Mouse (Mus musculus) regulatory T cell (primary cell): ENCODE results near the gene Gm15262.
"Not testable (repeated sequence)": the region's sequence is repeated elsewhere in the genome, so short reads cannot be mapped to it uniquely, and the experiment has no call there.

Experiments used
- in situ Hi-C: fragments of 300-600 bp; cut with MboI, MseI; formaldehyde crosslinking; loops from one replicate; pipeline ENCODE4 v1.15.1; 2025; ENCODE audit warnings: high pct_unique_total_duplicates

Gm15262 gene

DNA sequence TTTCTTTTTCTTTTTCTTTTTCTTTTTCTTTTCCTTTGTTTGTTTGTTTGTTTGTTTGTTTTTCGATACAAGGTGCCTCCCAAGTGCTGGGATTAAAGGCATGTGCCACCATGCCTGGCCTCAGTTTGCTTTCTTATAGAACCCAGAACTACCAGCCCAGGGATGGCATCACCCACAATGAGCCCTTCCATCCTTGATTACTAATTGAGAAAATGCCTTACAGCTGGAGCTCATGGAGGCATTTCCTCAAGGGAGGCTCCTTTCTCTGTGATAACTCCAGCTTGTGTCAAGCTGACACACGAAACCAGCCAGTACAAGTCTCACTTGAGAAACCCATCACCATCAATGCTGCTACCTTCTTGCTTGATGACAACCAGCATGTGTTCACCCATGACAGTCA is at the start of gene Gm15262:
Gene Gm15262, plus strand, starts transcription at position 301 of the 400 bp plus-strand sequence.
- in situ Hi-C loops, result not testable (repeated sequence)

GRCm38 (mm10) chrX:161308131-161308530 is 20.9 kb downstream of the Gm15262 start:
- in situ Hi-C loops, result no loop called here

DNA sequence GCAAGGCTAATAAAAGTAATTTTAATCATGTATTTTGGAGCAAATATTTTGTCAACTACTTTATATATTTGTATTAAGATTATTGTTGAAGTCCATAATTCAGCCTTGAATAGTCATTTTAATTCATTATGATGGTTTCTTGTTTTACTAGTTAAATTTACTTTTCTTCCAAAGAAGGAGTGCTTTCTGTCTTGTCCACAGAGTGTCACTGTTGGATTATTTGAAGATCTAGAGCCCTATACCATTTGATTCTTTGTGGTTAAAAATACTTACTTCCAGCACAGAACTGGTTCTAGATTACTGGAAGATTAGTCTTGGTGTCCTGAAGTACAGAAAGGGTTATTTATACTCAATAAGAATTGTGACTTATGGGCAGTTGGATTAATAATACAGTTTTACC is 29.2 kb downstream of the Gm15262 start:
- in situ Hi-C loops, result no loop called here

DNA sequence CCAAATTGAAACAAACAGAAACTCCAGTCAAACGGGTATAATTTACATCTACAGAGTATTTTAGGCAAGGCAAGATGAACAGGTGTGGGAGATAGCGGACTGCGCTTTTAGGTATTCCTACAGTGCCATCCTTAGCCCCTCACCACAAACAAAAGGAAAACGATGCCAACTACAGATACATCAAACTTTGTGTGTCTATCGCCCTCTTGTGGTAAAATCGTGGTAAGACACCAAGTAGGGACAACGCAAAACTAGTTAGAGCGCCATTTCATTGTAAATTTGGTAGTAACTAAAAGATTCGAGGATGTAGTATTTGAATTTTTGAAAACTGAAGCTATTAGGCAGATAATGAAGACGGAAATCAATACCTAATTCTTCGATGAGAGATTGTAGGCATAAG is 83.7 kb downstream of the Gm15262 start:
- in situ Hi-C loops, result no loop called here

DNA sequence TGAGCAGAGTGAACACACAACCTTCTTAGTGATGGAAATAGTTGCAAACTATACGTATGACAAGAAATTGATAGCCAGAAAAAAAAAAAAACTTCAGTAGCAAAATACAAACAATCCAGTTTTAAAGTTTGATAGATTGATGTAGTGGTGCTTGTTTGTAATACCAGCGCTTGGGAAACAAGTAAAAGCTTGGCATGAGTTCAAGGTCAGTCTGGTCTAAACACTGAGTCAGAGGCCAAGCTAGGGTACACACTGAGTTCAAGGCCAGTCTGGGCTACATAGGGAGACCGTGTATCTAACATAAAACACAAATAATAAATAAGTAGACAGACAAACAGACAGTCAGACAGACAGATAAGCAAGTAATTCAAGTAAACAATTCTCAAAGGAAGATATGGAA is 84.2 kb downstream of the Gm15262 start:
- in situ Hi-C loops, result no loop called here

DNA sequence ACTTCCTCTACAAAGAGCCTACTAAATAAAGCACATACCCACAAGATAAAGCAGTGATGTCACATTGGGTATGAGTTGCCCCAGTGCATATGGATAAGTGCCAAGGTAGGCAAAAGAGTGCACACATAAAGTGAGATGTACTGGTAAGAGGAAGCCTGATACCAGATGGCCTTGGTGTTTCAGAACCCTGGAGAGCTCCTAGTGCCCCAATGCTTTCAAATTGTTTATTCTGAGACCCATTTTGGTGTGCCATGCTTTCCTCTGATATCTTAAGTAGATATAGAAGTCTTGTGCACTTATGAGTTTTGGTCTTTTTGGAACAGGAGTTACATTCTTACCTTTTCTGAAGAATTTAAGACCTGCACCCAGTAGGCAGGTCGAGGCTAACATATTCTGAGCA is 88.3 kb downstream of the Gm15262 start:
- in situ Hi-C loops, result no loop called here

- in situ Hi-C loops, result no loop called here
These were observed 98.5 kb downstream of the Gm15262 start for GRCm38 (mm10) chrX:161385791-161386190.

DNA sequence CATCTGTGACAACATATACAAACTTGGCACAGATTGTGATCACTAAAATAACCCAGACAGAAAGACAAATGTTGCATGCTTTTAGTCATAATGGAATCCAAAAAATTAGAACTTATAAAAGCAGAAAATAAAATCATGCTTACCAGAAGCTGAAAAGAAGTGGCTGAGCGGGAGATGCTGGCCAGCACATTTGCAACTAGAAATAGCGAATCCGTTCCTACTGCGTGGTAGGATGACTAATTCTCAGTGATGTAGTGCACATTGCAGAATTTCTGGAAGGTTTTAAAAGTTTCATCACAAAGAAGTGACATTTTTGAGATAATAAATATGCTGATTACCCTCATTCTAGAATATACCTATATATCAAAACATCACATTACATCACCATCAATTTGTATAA is 100.7 kb downstream of the Gm15262 start:
- in situ Hi-C loops, result no loop called here

GRCm38 (mm10) chrX:161399110-161399509 is 111.9 kb downstream of the Gm15262 start:
- in situ Hi-C loops, result loop anchor here (5.0 kb wide), 1 partner anchor 428 kb away; no protein-coding TSS in a partner anchor

DNA sequence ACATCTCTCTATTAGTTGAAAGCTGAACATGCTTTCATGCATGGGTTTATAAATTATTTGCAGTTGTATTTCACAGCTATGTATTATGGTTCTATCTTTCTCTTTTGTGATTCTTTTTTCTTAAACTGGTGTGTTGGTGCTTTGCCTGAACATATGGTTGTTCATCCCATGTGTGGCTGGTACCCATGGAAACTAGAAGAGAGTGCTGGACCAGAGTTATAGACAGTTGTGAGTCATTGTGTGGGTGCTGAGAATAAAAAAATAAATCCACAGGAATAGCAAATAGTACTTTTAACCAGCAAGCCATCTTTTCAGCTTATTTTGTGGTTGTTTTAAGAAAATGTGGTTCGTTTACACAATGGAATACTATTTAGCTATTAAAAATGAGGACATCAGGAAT is 123.9 kb downstream of the Gm15262 start:
- in situ Hi-C loops, result loop anchor here (10.0 kb wide), 1 partner anchor 1096 kb away; no protein-coding TSS in a partner anchor
